Mouse (Mus musculus) heart, adult 2 months (tissue): ENCODE data around the gene Tmod3. TPM values are rescaled to one million over a fixed set of nuclear protein-coding genes. Genes with fewer than 3 reads are reported as not detected.

Experiments used
- DNase-seq, 2 experiments: peaks; one replicate each; pipeline ENCODE4 v3.0.0; 2021
- H3K27ac ChIP-seq: fragments of 200-600 bp; 2 replicates; pipeline ENCODE4 v1.8.1; 2022
- H3K27me3 ChIP-seq: fragments of 200-500 bp; 2 replicates; pipeline ENCODE4 v1.6.1; 2012; ENCODE audit warnings: mild to moderate bottlenecking, low read length, inconsistent platforms, mixed read lengths; ENCODE audit not compliant: control insufficient read depth, insufficient read depth
- H3K36me3 ChIP-seq: fragments of 200-500 bp; 2 replicates; pipeline ENCODE4 v1.6.1; 2012; ENCODE audit warnings: low read length, inconsistent platforms; ENCODE audit not compliant: control insufficient read depth, insufficient read depth
- H3K4me1 ChIP-seq: fragments of 200-500 bp; 2 replicates; pipeline ENCODE4 v1.6.1; 2011; ENCODE audit warnings: low read length; ENCODE audit not compliant: control insufficient read depth, insufficient read depth
- H3K4me3 ChIP-seq: fragments of 200-600 bp; 2 replicates; pipeline ENCODE4 v1.8.1; 2022
- H3K79me2 ChIP-seq: fragments of 200-500 bp; replicated peaks from 2 replicates; pipeline ENCODE4 v1.6.1; 2012; ENCODE audit warnings: mild to moderate bottlenecking, inconsistent platforms, low read length, moderate library complexity, mixed read lengths; ENCODE audit not compliant: control insufficient read depth, insufficient read depth
- H3K9ac ChIP-seq: fragments of 200-500 bp; 2 replicates; pipeline ENCODE4 v1.6.1; 2012; ENCODE audit warnings: low read depth, mild to moderate bottlenecking, control low read depth, inconsistent platforms, low read length, mixed read lengths
- CTCF ChIP-seq: fragments of 200-600 bp; IDR thresholded peaks from 2 replicates; pipeline ENCODE4 v1.8.1; 2022; ENCODE audit warnings: antibody characterized with exemption, mild to moderate bottlenecking, moderate library complexity
- EP300 ChIP-seq: fragments of 200-500 bp; IDR thresholded peaks from 2 replicates; pipeline ENCODE4 v1.6.1; 2011; ENCODE audit warnings: low read depth, low read length, control low read depth; ENCODE audit not compliant: insufficient read depth
- POLR2A ChIP-seq: fragments of 200-500 bp; IDR thresholded peaks from 2 replicates; pipeline ENCODE4 v1.6.1; 2011; ENCODE audit warnings: mild to moderate bottlenecking, low read depth, low read length, control low read depth; ENCODE audit not compliant: insufficient read depth
- WGBS: fragments of 180-500 bp; shearing (Covaris S2); methylation state at CpG from one replicate; pipeline ENCODE4 v1.1.7; 2018; 5-methylcytosine and 5-hydroxymethylcytosine counted together
- intact Hi-C: fragments of 180-260 bp; cut with DNase I; formaldehyde crosslinking; loops from one replicate; pipeline ENCODE4 v1.15.1; 2025
- polyA plus RNA-seq: library from polyadenylated mRNA; depleted of rRNA; stranded (reverse); fragments of >200 nt; gene quantifications from 2 replicates; pipeline ENCODE4 v1.2.3, GENCODE M21; 2012
- total RNA-seq, 2 experiments: library from RNA; stranded (reverse); gene quantifications; 2 replicates each; pipeline ENCODE4 v1.2.3; 2021

Gene Tmod3
- total and polyA plus RNA-seq, 3 experiments, result 19.6 to 63.6 (median 50.1) TPM

DNA sequence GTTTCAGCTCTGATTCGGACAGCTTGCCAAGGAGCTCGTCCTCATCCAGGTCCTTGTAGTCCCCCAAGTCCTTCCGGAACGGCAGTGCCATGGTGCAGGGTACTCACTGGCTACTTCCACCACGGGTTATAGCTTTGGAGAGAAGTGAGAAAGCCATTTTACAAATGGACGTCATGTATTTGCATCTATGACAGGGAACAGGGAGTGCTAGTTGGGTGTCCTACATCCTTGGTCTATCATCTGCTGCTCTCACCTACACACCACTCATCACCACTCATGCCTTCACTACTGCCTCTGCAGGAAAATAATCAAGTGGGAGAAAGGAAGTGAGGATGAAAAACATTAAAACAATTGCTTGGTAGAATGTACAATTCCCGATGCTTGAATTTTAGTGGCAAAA lies 27.0 kb downstream of the Tmod3 start:
- intact Hi-C loops, result no loop called here
- Histone ChIP-seq H3K27me3 (no peaks in the 10 kb centered on the region), H3K4me3 (no peak overlapping the region), H3K79me2 (peaks cover 4% of the 10 kb centered on the region), H3K36me3 (peaks cover 44% of the 10 kb centered on the region), H3K27ac (peak overlapping the region; percentile 29; the same call in 1 of the 2 replicates), H3K9ac (no peak overlapping the region), H3K4me1 (peaks cover 26% of the 10 kb centered on the region)
- no peak for DNase-seq
- WGBS, result 76% methylated on average over 7 of the region's 7 CpGs
- TF ChIP-seq CTCF, result no peak

DNA sequence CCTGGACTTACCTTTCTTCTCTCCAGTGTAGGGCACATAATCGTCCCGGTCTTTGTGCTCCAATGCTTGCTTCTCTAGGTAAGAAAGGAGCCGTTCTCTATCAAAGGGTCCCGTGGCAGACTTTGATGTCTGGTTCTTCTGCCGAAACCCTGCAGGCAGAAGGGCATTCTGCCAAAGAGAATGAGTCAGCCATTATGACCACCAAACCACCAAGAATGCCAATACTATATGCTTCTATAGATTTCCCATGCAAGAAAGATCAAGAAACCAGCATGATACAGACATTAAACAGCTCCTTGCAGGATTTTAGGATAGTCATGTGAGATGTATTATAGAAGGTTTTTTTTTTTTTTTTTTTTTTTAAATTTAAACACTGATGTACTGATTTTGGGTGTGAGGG lies 30.1 kb downstream of the Tmod3 start:
- intact Hi-C loops, result no loop called here
- Histone ChIP-seq H3K4me1 (peaks cover 20% of the 10 kb centered on the region), H3K4me3 (no peak overlapping the region), H3K27ac (no peak overlapping the region; the same call in 1 of the 2 replicates), H3K27me3 (no peaks in the 10 kb centered on the region), H3K9ac (no peak overlapping the region), H3K36me3 (peaks cover 48% of the 10 kb centered on the region), H3K79me2 (0 out of 2 replicates have a peak, but pooled peaks cover 2% of the 10 kb centered on the region)
- no peak for DNase-seq
- WGBS, result 54% methylated on average over 5 of the region's 5 CpGs
- TF ChIP-seq CTCF (no peak), POLR2A (no peak), EP300 (no peak)

DNA sequence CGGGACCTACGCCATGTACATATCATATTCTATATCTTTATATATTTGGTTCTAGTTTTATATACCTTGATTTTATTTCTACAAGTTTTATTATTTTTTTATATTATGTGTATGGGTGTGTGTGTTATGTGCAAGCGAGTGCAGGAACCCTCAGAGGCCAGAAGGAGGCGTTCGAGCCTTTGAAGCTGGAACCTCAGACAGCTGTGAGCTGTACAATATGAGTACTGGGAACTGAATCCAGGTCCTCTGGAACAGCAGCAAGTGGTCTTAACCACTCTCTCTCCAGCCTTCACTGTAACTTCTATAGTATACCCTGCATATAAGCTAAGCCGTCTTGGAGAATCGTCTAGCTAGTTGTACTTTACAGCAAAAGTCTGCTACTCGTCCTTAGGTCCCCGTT lies 31.4 kb downstream of the Tmod3 start:
- Histone ChIP-seq H3K9ac (no peak overlapping the region), H3K4me3 (no peak overlapping the region), H3K27ac (peak overlapping the region; percentile 42), H3K36me3 (peaks cover 51% of the 10 kb centered on the region), H3K79me2 (no peaks in the 10 kb centered on the region), H3K4me1 (peaks cover 20% of the 10 kb centered on the region), H3K27me3 (no peaks in the 10 kb centered on the region)
- intact Hi-C loops, result no loop called here
- 95% methylated on average over 9 of the region's 9 CpGs for WGBS
- no peak for DNase-seq
- TF ChIP-seq POLR2A, result no peak
- no peak for TF ChIP-seq EP300
- TF ChIP-seq CTCF, result peak; percentile 25

DNA sequence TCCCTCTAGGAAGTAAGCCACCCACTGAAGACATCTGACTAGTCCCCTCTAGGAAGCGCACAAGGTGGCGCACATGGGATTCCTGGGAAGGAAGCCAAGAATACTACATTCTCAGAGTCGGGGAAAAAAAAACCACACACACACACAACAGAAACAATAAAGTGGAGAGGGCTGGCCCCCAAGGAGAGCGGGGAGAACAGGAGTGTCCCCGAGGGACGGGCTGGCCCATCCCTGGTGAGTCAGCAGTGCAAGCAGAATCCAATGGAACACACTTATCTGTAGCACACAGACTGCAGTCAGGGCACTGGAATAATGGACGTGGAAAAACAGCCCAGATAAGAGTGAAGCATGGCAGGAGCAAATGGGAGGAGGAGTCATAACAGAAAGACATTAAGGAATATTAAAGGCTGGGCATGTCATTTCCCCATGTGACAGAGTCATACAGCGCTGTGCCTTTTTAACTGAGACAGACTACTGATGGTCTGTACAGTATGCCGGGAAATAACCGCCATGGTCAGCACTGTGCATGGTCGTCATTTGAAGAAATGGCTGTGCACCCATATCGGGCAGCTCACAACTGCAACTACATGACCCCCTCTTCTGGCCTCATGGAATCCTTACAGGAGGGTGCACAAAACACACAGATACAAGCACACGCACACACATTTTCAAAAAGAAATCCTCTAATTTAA lies 31.9 kb downstream of the Tmod3 start:
- Histone ChIP-seq H3K4me3 (no peak overlapping the region), H3K27me3 (no peaks in the 10 kb centered on the region), H3K9ac (no peak overlapping the region), H3K27ac (peak overlapping the region; percentile 42), H3K4me1 (peaks cover 19% of the 10 kb centered on the region), H3K36me3 (peaks cover 55% of the 10 kb centered on the region), H3K79me2 (no peaks in the 10 kb centered on the region)
- DNase-seq, result peak; percentile 62 to 80
- 36% methylated on average over 13 of the region's 13 CpGs for WGBS
- no peak for TF ChIP-seq POLR2A
- 0 out of 2 replicates have a peak, but pooled peaks have one; percentile 15 for TF ChIP-seq CTCF
- TF ChIP-seq EP300, result peak; percentile 81
- intact Hi-C loops, result no loop called here

DNA sequence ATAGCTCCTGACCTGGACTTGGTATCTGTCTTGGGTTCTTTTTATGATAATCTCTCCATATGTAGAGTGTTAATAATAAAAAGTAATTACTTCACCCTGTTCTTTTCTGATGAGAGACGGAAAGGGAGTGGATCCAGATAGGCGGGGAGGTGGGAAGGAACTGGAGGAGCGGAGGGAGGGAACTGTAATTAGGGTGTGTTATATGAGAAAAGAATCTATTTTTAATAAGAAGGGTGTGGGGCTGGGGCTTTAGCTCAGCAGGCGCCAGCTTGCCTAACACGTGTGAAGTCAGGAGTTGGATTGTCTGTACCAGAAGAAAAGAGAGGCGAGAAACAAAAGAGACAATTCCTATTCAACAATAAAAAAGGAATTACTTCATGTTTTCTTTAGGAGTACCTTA lies 35.8 kb downstream of the Tmod3 start:
- Histone ChIP-seq H3K4me3 (no peak overlapping the region), H3K27me3 (no peaks in the 10 kb centered on the region), H3K4me1 (peaks cover 10% of the 10 kb centered on the region), H3K36me3 (peaks cover 36% of the 10 kb centered on the region), H3K27ac (peak overlapping the region; percentile 57), H3K79me2 (no peaks in the 10 kb centered on the region; the same call in 1 of the 2 replicates), H3K9ac (no peak overlapping the region)
- no peak for TF ChIP-seq POLR2A
- peak; percentile 85 for TF ChIP-seq EP300
- no peak for TF ChIP-seq CTCF
- DNase-seq, result peak in 1 of 2 experiments; percentile 65
- intact Hi-C loops, result loop anchor here (1.0 kb wide), 2 partner anchors 24 to 36 kb away; partner anchors contain the start of gene Tmod3
- WGBS, result 27% methylated on average over 6 of the region's 6 CpGs

GRCm38 (mm10) chr9:75522217-75522616 lies 37.2 kb downstream of the Tmod3 start:
- peak overlapping the region; percentile 57; the same call in 1 of the 2 replicates for H3K27ac ChIP-seq
- intact Hi-C loops, result no loop called here

More at GRCm38 (mm10) chr9:75522217-75522616, 37.2 kb downstream of the Tmod3 start:
- no peak for DNase-seq
- TF ChIP-seq POLR2A (no peak), CTCF (no peak), EP300 (no peak)
- Histone ChIP-seq H3K79me2 (peaks cover 2% of the 10 kb centered on the region; the same call in 1 of the 2 replicates), H3K9ac (no peak overlapping the region), H3K27me3 (no peaks in the 10 kb centered on the region), H3K4me1 (peaks cover 6% of the 10 kb centered on the region), H3K4me3 (no peak overlapping the region), H3K36me3 (peaks cover 33% of the 10 kb centered on the region)
- 77% methylated on average over 2 of the region's 2 CpGs for WGBS
